Mouse (Mus musculus) hindbrain, embryonic 11.5 days (tissue): ENCODE data around the gene Ggact. TPM values are rescaled to one million over a fixed set of nuclear protein-coding genes. Genes with fewer than 3 reads are reported as not detected.

Experiments
- ATAC-seq: fragments of 200-750 bp; cut with Nextera tagmentation; 2 replicates; pipeline ENCODE4 v1.8.0; 2017; ENCODE audit warnings: mild to moderate bottlenecking, moderate TSS enrichment, moderate library complexity; ENCODE audit not compliant: low FRiP score
- DNase-seq: peaks from one replicate; pipeline ENCODE4 v3.0.0-alpha.2; 2015; ENCODE audit warnings: low spot score
- H3K27ac ChIP-seq: fragments of 300-500 bp; sonication (generic); 2 replicates; pipeline ENCODE4 v1.5.1; 2014; ENCODE audit warnings: mild to moderate bottlenecking, low read depth, low read length
- H3K27me3 ChIP-seq: fragments of 300-500 bp; sonication (generic); 2 replicates; pipeline ENCODE4 v1.6.1; 2014; ENCODE audit warnings: mild to moderate bottlenecking, low read length, moderate library complexity, mixed read lengths; ENCODE audit not compliant: control insufficient read depth, insufficient read depth
- H3K36me3 ChIP-seq: fragments of 300-500 bp; sonication (generic); 2 replicates; pipeline ENCODE4 v1.6.1; 2014; ENCODE audit warnings: mild to moderate bottlenecking, low read length, moderate library complexity, mixed read lengths; ENCODE audit not compliant: control insufficient read depth, insufficient read depth
- H3K4me1 ChIP-seq: fragments of 300-500 bp; sonication (generic); replicated peaks from 2 replicates; pipeline ENCODE4 v1.6.1; 2014; ENCODE audit warnings: low read length, mixed read lengths; ENCODE audit not compliant: control insufficient read depth, insufficient read depth
- H3K4me2 ChIP-seq: fragments of 300-500 bp; sonication (generic); replicated peaks from 2 replicates; pipeline ENCODE4 v1.6.1; 2014; ENCODE audit warnings: mild to moderate bottlenecking, low read depth, low read length
- H3K4me3 ChIP-seq: fragments of 300-500 bp; sonication (generic); 2 replicates; pipeline ENCODE4 v1.5.1; 2014; ENCODE audit warnings: low read depth, low read length
- H3K9ac ChIP-seq: fragments of 300-500 bp; sonication (generic); 2 replicates; pipeline ENCODE4 v1.6.1; 2014; ENCODE audit warnings: low read depth, low read length
- H3K9me3 ChIP-seq: fragments of 300-500 bp; sonication (generic); 2 replicates; pipeline ENCODE4 v1.6.1; 2016; ENCODE audit warnings: low read length; ENCODE audit not compliant: control insufficient read depth
- WGBS: fragments of 180-500 bp; shearing (Covaris S2); extraction: QIAGEN DNeasy Blood & Tissue Kit; methylation state at CpG from one replicate; pipeline ENCODE4 v1.1.7; 2014; 5-methylcytosine and 5-hydroxymethylcytosine counted together
- polyA plus RNA-seq: library from polyadenylated mRNA; unstranded; fragments of >200 nt; fragmentation: Nextera tagmentation; extraction: Ambion mirVana; gene quantifications from 2 replicates; pipeline ENCODE4 v1.2.1, GENCODE M21; 2014

Ggact gene
- 5.1 and 5.6 TPM in 2 replicates for polyA plus RNA-seq

GRCm38 (mm10) chr14:122913657-122914056, at the start of gene Ggact:
Gene Ggact, minus strand, starts transcription at chr14:122913757.
- 86% methylated on average over 6 of the region's 6 CpGs for WGBS

GRCm38 (mm10) chr14:122957941-122958340, 44.4 kb upstream of the Ggact start:
- no peak for DNase-seq
- H3K27me3 ChIP-seq: no peaks in the 10 kb centered on the region
- WGBS: 90% methylated on average over 8 of the region's 8 CpGs
- H3K36me3 ChIP-seq: no peaks in the 10 kb centered on the region
- H3K27ac ChIP-seq: no peak overlapping the region
- H3K4me3 ChIP-seq: no peak overlapping the region
- no peak for ATAC-seq
- H3K4me2 ChIP-seq: no peak overlapping the region
- H3K4me1 ChIP-seq: no peaks in the 10 kb centered on the region
- no peaks in the 10 kb centered on the region for H3K9me3 ChIP-seq
- no peak overlapping the region for H3K9ac ChIP-seq

More at GRCm38 (mm10) chr14:122913657-122914056, at the start of gene Ggact:
- H3K36me3 ChIP-seq: no peaks in the 10 kb centered on the region
- ATAC-seq: no peak
- H3K9ac ChIP-seq: peak within 1 kb of the TSS; percentile 61
- no peaks in the 10 kb centered on the region for H3K9me3 ChIP-seq
- H3K4me1 ChIP-seq: no peaks in the 10 kb centered on the region
- H3K4me3 ChIP-seq: peak within 1 kb of the TSS; percentile 66
- no peaks in the 10 kb centered on the region for H3K27me3 ChIP-seq
- H3K4me2 ChIP-seq: peak within 1 kb of the TSS; percentile 66
- no peak for DNase-seq
- no peak within 1 kb of the TSS for H3K27ac ChIP-seq

- H3K9ac ChIP-seq: no peak overlapping the region
- ATAC-seq (peak; percentile 64), DNase-seq (peak; percentile 62)
- no peaks in the 10 kb centered on the region for H3K27me3 ChIP-seq
- H3K27ac ChIP-seq: no peak overlapping the region
- H3K9me3 ChIP-seq: no peaks in the 10 kb centered on the region
- no peak overlapping the region for H3K4me3 ChIP-seq
- no peaks in the 10 kb centered on the region for H3K4me1 ChIP-seq
- WGBS: 24% methylated on average over 1 of the region's 1 CpGs
- H3K36me3 ChIP-seq: no peaks in the 10 kb centered on the region
- H3K4me2 ChIP-seq: no peak overlapping the region
These were observed 39.8 kb upstream of the Ggact start for GRCm38 (mm10) chr14:122953331-122953730.

- ATAC-seq (no peak), DNase-seq (no peak)
- H3K4me3 ChIP-seq: no peak overlapping the region
- H3K27me3 ChIP-seq: no peaks in the 10 kb centered on the region
- H3K4me1 ChIP-seq: no peaks in the 10 kb centered on the region
- WGBS: 90% methylated on average over 1 of the region's 1 CpGs
- no peak overlapping the region for H3K27ac ChIP-seq
- H3K9ac ChIP-seq: no peak overlapping the region
- no peaks in the 10 kb centered on the region for H3K9me3 ChIP-seq
- no peaks in the 10 kb centered on the region for H3K36me3 ChIP-seq
- H3K4me2 ChIP-seq: no peak overlapping the region
These were observed 39.0 kb upstream of the Ggact start for GRCm38 (mm10) chr14:122952556-122952955.

- Histone ChIP-seq H3K27ac (no peak overlapping the region), H3K4me2 (no peak overlapping the region), H3K4me1 (no peaks in the 10 kb centered on the region), H3K9ac (no peak overlapping the region), H3K4me3 (no peak overlapping the region), H3K36me3 (no peaks in the 10 kb centered on the region), H3K27me3 (no peaks in the 10 kb centered on the region), H3K9me3 (no peaks in the 10 kb centered on the region)
- DNase-seq: no peak
- 85% methylated on average over 6 of the region's 6 CpGs for WGBS
- ATAC-seq: no peak
These were observed 38.3 kb upstream of the Ggact start for GRCm38 (mm10) chr14:122951676-122952445.

- WGBS: 90% methylated on average over 1 of the region's 1 CpGs
- Histone ChIP-seq H3K9ac (no peak overlapping the region), H3K36me3 (no peaks in the 10 kb centered on the region), H3K9me3 (no peaks in the 10 kb centered on the region), H3K27ac (no peak overlapping the region), H3K4me1 (no peaks in the 10 kb centered on the region), H3K4me2 (no peak overlapping the region), H3K4me3 (no peak overlapping the region), H3K27me3 (no peaks in the 10 kb centered on the region)
- no peak for ATAC-seq
- DNase-seq: no peak
These were observed 37.4 kb upstream of the Ggact start for GRCm38 (mm10) chr14:122950915-122951314.

GRCm38 (mm10) chr14:122943475-122943853, 29.9 kb upstream of the Ggact start:
- no peaks in the 10 kb centered on the region for H3K4me1 ChIP-seq
- no peak overlapping the region for H3K27ac ChIP-seq
- no peaks in the 10 kb centered on the region for H3K36me3 ChIP-seq
- peak; percentile 49 for ATAC-seq
- H3K9me3 ChIP-seq: no peaks in the 10 kb centered on the region
- no peak overlapping the region for H3K4me2 ChIP-seq
- no peak for DNase-seq
- 97% methylated on average over 3 of the region's 3 CpGs for WGBS
- H3K27me3 ChIP-seq: no peaks in the 10 kb centered on the region
- no peak overlapping the region for H3K4me3 ChIP-seq
- no peak overlapping the region for H3K9ac ChIP-seq

GRCm38 (mm10) chr14:122942757-122943474, 29.4 kb upstream of the Ggact start:
- DNase-seq: peak; percentile 6
- H3K4me1 ChIP-seq: no peaks in the 10 kb centered on the region
- H3K4me2 ChIP-seq: no peak overlapping the region
- no peaks in the 10 kb centered on the region for H3K36me3 ChIP-seq
- no peak overlapping the region for H3K9ac ChIP-seq
- no peak overlapping the region for H3K27ac ChIP-seq
- peak; percentile 80 for ATAC-seq
- H3K9me3 ChIP-seq: no peaks in the 10 kb centered on the region
- H3K27me3 ChIP-seq: no peaks in the 10 kb centered on the region
- 81% methylated on average over 4 of the region's 4 CpGs for WGBS
- no peak overlapping the region for H3K4me3 ChIP-seq

- ATAC-seq: no peak
- H3K9me3 ChIP-seq: no peaks in the 10 kb centered on the region
- H3K4me3 ChIP-seq: no peak overlapping the region
- H3K4me1 ChIP-seq: no peaks in the 10 kb centered on the region
- no peaks in the 10 kb centered on the region for H3K36me3 ChIP-seq
- H3K27ac ChIP-seq: no peak overlapping the region
- H3K9ac ChIP-seq: no peak overlapping the region
- no peaks in the 10 kb centered on the region for H3K27me3 ChIP-seq
- WGBS: 83% methylated on average over 1 of the region's 1 CpGs
- no peak overlapping the region for H3K4me2 ChIP-seq
- no peak for DNase-seq
These were observed 22.9 kb upstream of the Ggact start for GRCm38 (mm10) chr14:122936460-122936859.
